Mouse (Mus musculus): Measurements from ENCODE around the gene Hoxc11. TPM values are rescaled to one million over a fixed set of nuclear protein-coding genes. Genes with fewer than 3 reads are reported as not detected.

The Hoxc11 gene
- polyA plus RNA-seq, 1 experiment from 2014 or later: not detected

- no peaks in the 10 kb centered on the region for H3K9me3 ChIP-seq (replicated peaks; ENCODE audit: control insufficient read depth, low read length)
- H3K9ac ChIP-seq (ENCODE audit: low read depth, low read length): no peak overlapping the region
- H3K4me3 ChIP-seq (ENCODE audit: low read depth, low read length): no peak overlapping the region
- peaks cover 3% of the 10 kb centered on the region; the same call in 1 of the 2 replicates for H3K4me1 ChIP-seq (ENCODE audit: control insufficient read depth, insufficient read depth, low read length)
- no peak overlapping the region for H3K4me2 ChIP-seq
- 0% methylated on average over 12 of the region's 12 CpGs for WGBS (ENCODE audit: insufficient replicate concordance)
- H3K36me3 ChIP-seq (ENCODE audit: control insufficient read depth, insufficient read depth, low read length): no peaks in the 10 kb centered on the region
- no peak for ATAC-seq (replicated peaks; ENCODE audit: insufficient number of reproducible peaks, low FRiP score, low TSS enrichment)
- H3K27ac ChIP-seq (ENCODE audit: low read depth, low read length): no peak overlapping the region
- peaks cover 95% of the 10 kb centered on the region for H3K27me3 ChIP-seq (ENCODE audit: control insufficient read depth, insufficient read depth, low read length)
Measured at GRCm38 (mm10) chr15:102956906-102957305, 2.7 kb downstream of the Hoxc11 start.

- no peaks in the 10 kb centered on the region for H3K36me3 ChIP-seq (ENCODE audit: control insufficient read depth, insufficient read depth, low read length)
Measured at GRCm38 (mm10) chr15:102959663-102960191, 5.5 kb downstream of the Hoxc11 start.

GRCm38 (mm10) chr15:102961728-102962127, 7.5 kb downstream of the Hoxc11 start:
- Histone ChIP-seq H3K4me1 (ENCODE audit: control insufficient read depth, insufficient read depth, low read length) (0 out of 2 replicates have a peak, but pooled peaks cover under 1% of the 10 kb centered on the region), H3K9me3 (replicated peaks; ENCODE audit: control insufficient read depth, low read length) (no peaks in the 10 kb centered on the region), H3K9ac (ENCODE audit: low read depth, low read length) (no peak overlapping the region), H3K4me2 (no peak overlapping the region), H3K27ac (ENCODE audit: low read depth, low read length) (no peak overlapping the region), H3K36me3 (ENCODE audit: control insufficient read depth, insufficient read depth, low read length) (no peaks in the 10 kb centered on the region), H3K4me3 (ENCODE audit: low read depth, low read length) (no peak overlapping the region), H3K27me3 (ENCODE audit: control insufficient read depth, insufficient read depth, low read length) (peaks cover 94% of the 10 kb centered on the region)
- no peak for ATAC-seq (replicated peaks; ENCODE audit: insufficient number of reproducible peaks, low FRiP score, low TSS enrichment)
- WGBS (ENCODE audit: insufficient replicate concordance): 2% methylated on average over 6 of the region's 6 CpGs

More at GRCm38 (mm10) chr15:102959663-102960191, 5.5 kb downstream of the Hoxc11 start:
- no peak overlapping the region for H3K4me3 ChIP-seq (ENCODE audit: low read depth, low read length)
- no peak overlapping the region for H3K9ac ChIP-seq (ENCODE audit: low read depth, low read length)
- H3K9me3 ChIP-seq (replicated peaks; ENCODE audit: control insufficient read depth, low read length): no peaks in the 10 kb centered on the region
- ATAC-seq (replicated peaks; ENCODE audit: insufficient number of reproducible peaks, low FRiP score, low TSS enrichment): no peak
- H3K4me1 ChIP-seq (ENCODE audit: control insufficient read depth, insufficient read depth, low read length): peaks cover 3% of the 10 kb centered on the region; the same call in 1 of the 2 replicates
- H3K27ac ChIP-seq (ENCODE audit: low read depth, low read length): no peak overlapping the region
- WGBS (ENCODE audit: insufficient replicate concordance): 3% methylated on average over 13 of the region's 13 CpGs
- H3K27me3 ChIP-seq (ENCODE audit: control insufficient read depth, insufficient read depth, low read length): peaks cover 94% of the 10 kb centered on the region
- no peak overlapping the region for H3K4me2 ChIP-seq

- Histone ChIP-seq H3K4me1 (ENCODE audit: control insufficient read depth, insufficient read depth, low read length) (0 out of 2 replicates have a peak, but pooled peaks cover 2% of the 10 kb centered on the region), H3K4me3 (ENCODE audit: low read depth, low read length) (no peak overlapping the region), H3K4me2 (no peak overlapping the region), H3K9ac (ENCODE audit: low read depth, low read length) (no peak overlapping the region), H3K27ac (ENCODE audit: low read depth, low read length) (no peak overlapping the region), H3K9me3 (replicated peaks; ENCODE audit: control insufficient read depth, low read length) (no peaks in the 10 kb centered on the region), H3K27me3 (ENCODE audit: control insufficient read depth, insufficient read depth, low read length) (peaks cover 94% of the 10 kb centered on the region), H3K36me3 (ENCODE audit: control insufficient read depth, insufficient read depth, low read length) (no peaks in the 10 kb centered on the region)
- WGBS (ENCODE audit: insufficient replicate concordance): 1% methylated on average over 13 of the region's 13 CpGs
- no peak for ATAC-seq (replicated peaks; ENCODE audit: insufficient number of reproducible peaks, low FRiP score, low TSS enrichment)
Measured at GRCm38 (mm10) chr15:102962492-102962891, 8.3 kb downstream of the Hoxc11 start.

- Histone ChIP-seq H3K4me3 (ENCODE audit: low read depth, low read length) (no peak overlapping the region), H3K36me3 (ENCODE audit: control insufficient read depth, insufficient read depth, low read length) (no peaks in the 10 kb centered on the region), H3K9me3 (replicated peaks; ENCODE audit: control insufficient read depth, low read length) (no peaks in the 10 kb centered on the region), H3K9ac (ENCODE audit: low read depth, low read length) (no peak overlapping the region), H3K27me3 (ENCODE audit: control insufficient read depth, insufficient read depth, low read length) (peaks cover 93% of the 10 kb centered on the region), H3K27ac (ENCODE audit: low read depth, low read length) (no peak overlapping the region), H3K4me1 (ENCODE audit: control insufficient read depth, insufficient read depth, low read length) (0 out of 2 replicates have a peak, but pooled peaks cover 2% of the 10 kb centered on the region), H3K4me2 (no peak overlapping the region)
- ATAC-seq (replicated peaks; ENCODE audit: insufficient number of reproducible peaks, low FRiP score, low TSS enrichment): no peak
- 3% methylated on average over 8 of the region's 8 CpGs for WGBS (ENCODE audit: insufficient replicate concordance)
Measured at GRCm38 (mm10) chr15:102963259-102963658, 9.0 kb downstream of the Hoxc11 start.

- H3K4me2 ChIP-seq: no peak overlapping the region
- peaks cover 93% of the 10 kb centered on the region for H3K27me3 ChIP-seq (ENCODE audit: control insufficient read depth, insufficient read depth, low read length)
- no peak overlapping the region for H3K9ac ChIP-seq (ENCODE audit: low read depth, low read length)
- H3K27ac ChIP-seq (ENCODE audit: low read depth, low read length): no peak overlapping the region
- no peak overlapping the region for H3K4me3 ChIP-seq (ENCODE audit: low read depth, low read length)
- no peaks in the 10 kb centered on the region for H3K9me3 ChIP-seq (replicated peaks; ENCODE audit: control insufficient read depth, low read length)
- WGBS (ENCODE audit: insufficient replicate concordance): 1% methylated on average over 28 of the region's 28 CpGs
- H3K36me3 ChIP-seq (ENCODE audit: control insufficient read depth, insufficient read depth, low read length): no peaks in the 10 kb centered on the region
- 0 out of 2 replicates have a peak, but pooled peaks cover 2% of the 10 kb centered on the region for H3K4me1 ChIP-seq (ENCODE audit: control insufficient read depth, insufficient read depth, low read length)
- ATAC-seq (replicated peaks; ENCODE audit: insufficient number of reproducible peaks, low FRiP score, low TSS enrichment): no peak
Measured at GRCm38 (mm10) chr15:102963671-102964640, 9.7 kb downstream of the Hoxc11 start.

- no peak for ATAC-seq (replicated peaks; ENCODE audit: insufficient number of reproducible peaks, low FRiP score, low TSS enrichment)
- Histone ChIP-seq H3K9ac (ENCODE audit: low read depth, low read length) (no peak overlapping the region), H3K27ac (ENCODE audit: low read depth, low read length) (no peak overlapping the region), H3K4me3 (ENCODE audit: low read depth, low read length) (no peak overlapping the region), H3K36me3 (ENCODE audit: control insufficient read depth, insufficient read depth, low read length) (no peaks in the 10 kb centered on the region), H3K27me3 (ENCODE audit: control insufficient read depth, insufficient read depth, low read length) (peaks cover 96% of the 10 kb centered on the region), H3K4me1 (ENCODE audit: control insufficient read depth, insufficient read depth, low read length) (0 out of 2 replicates have a peak, but pooled peaks cover 2% of the 10 kb centered on the region), H3K4me2 (no peak overlapping the region), H3K9me3 (replicated peaks; ENCODE audit: control insufficient read depth, low read length) (no peaks in the 10 kb centered on the region)
- 3% methylated on average over 26 of the region's 26 CpGs for WGBS (ENCODE audit: insufficient replicate concordance)
Measured at GRCm38 (mm10) chr15:102965003-102965891, 11.0 kb downstream of the Hoxc11 start.
